Mouse (Mus musculus) limb, embryonic 11.5 days (tissue): ENCODE results near the gene Inpp5e. TPM values are rescaled to one million over a fixed set of nuclear protein-coding genes. Genes with fewer than 3 reads are reported as not detected.

Experiments
- ATAC-seq: fragments of 200-750 bp; cut with Nextera tagmentation; 2 replicates; pipeline ENCODE4 v1.8.0; 2017; ENCODE audit warnings: low read depth; ENCODE audit not compliant: insufficient number of reproducible peaks, low FRiP score, low TSS enrichment
- DNase-seq: peaks from one replicate; pipeline ENCODE4 v3.0.0-alpha.2; 2015; ENCODE audit warnings: low spot score
- H3K27ac ChIP-seq: fragments of 300-500 bp; sonication (generic); replicated peaks from 2 replicates; pipeline ENCODE4 v1.5.1; 2014; ENCODE audit warnings: low read depth, mild to moderate bottlenecking, low read length
- H3K27me3 ChIP-seq: fragments of 300-500 bp; sonication (generic); 2 replicates; pipeline ENCODE4 v1.6.1; 2014; ENCODE audit warnings: mild to moderate bottlenecking, low read length, mixed read lengths; ENCODE audit not compliant: control insufficient read depth, insufficient read depth
- H3K36me3 ChIP-seq: fragments of 300-500 bp; sonication (generic); 2 replicates; pipeline ENCODE4 v1.6.1; 2014; ENCODE audit warnings: mild to moderate bottlenecking, low read length, moderate library complexity, mixed read lengths; ENCODE audit not compliant: control insufficient read depth, insufficient read depth
- H3K4me1 ChIP-seq: fragments of 300-500 bp; sonication (generic); 2 replicates; pipeline ENCODE4 v1.6.1; 2014; ENCODE audit warnings: low read length, mixed read lengths; ENCODE audit not compliant: control insufficient read depth, insufficient read depth
- H3K4me2 ChIP-seq: fragments of 300-500 bp; sonication (generic); 2 replicates; pipeline ENCODE4 v1.6.1; 2014; ENCODE audit warnings: low read depth, mild to moderate bottlenecking, moderate library complexity; ENCODE audit not compliant: severe bottlenecking
- H3K4me3 ChIP-seq: fragments of 300-500 bp; sonication (generic); 2 replicates; pipeline ENCODE4 v1.5.1; 2014; ENCODE audit warnings: low read depth, low read length
- H3K9ac ChIP-seq: fragments of 300-500 bp; sonication (generic); 2 replicates; pipeline ENCODE4 v1.6.1; 2014; ENCODE audit warnings: mild to moderate bottlenecking, low read length
- H3K9me3 ChIP-seq: fragments of 300-500 bp; sonication (generic); 2 replicates; pipeline ENCODE4 v1.6.1; 2016; ENCODE audit warnings: low read length; ENCODE audit not compliant: control insufficient read depth
- WGBS: fragments of 180-500 bp; shearing (Covaris S2); extraction: QIAGEN DNeasy Blood & Tissue Kit; methylation state at CpG from one replicate; pipeline ENCODE4 v1.1.7; 2014; 5-methylcytosine and 5-hydroxymethylcytosine counted together
- polyA plus RNA-seq: library from polyadenylated mRNA; unstranded; fragments of >200 nt; fragmentation: Nextera tagmentation; extraction: Ambion mirVana; gene quantifications from 2 replicates; pipeline ENCODE4 v1.2.1, GENCODE M21; 2014

The Inpp5e gene
- polyA plus RNA-seq, 1 experiment from 2014 or later: 24.4 TPM

DNA sequence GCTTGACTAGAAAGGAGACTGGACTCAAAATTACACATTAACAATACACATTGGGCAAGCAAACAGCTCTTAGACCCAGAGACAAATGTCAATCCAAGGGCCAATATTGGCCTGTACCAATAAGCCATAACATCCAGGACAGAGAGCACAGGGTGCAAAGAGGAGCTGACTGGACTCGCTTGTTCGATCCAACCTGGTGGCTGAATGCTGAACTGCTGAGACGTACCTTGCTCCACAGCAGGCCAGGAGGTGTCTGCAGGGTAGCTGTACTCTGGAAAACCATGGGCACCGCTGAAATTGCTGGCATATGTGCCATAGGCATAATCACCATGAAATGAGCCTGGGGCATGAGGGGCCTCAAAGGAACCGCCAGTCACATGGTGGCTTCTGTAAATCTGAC lies 20.8 kb upstream of the Inpp5e start:
- Histone ChIP-seq H3K9me3 (no peaks in the 10 kb centered on the region), H3K27me3 (no peaks in the 10 kb centered on the region), H3K9ac (no peak overlapping the region), H3K4me2 (no peak overlapping the region), H3K36me3 (peaks cover 42% of the 10 kb centered on the region), H3K4me3 (no peak overlapping the region), H3K4me1 (no peaks in the 10 kb centered on the region), H3K27ac (no peak overlapping the region)
- WGBS: 93% methylated on average over 5 of the region's 5 CpGs
- DNase-seq (no peak), ATAC-seq (no peak)

DNA sequence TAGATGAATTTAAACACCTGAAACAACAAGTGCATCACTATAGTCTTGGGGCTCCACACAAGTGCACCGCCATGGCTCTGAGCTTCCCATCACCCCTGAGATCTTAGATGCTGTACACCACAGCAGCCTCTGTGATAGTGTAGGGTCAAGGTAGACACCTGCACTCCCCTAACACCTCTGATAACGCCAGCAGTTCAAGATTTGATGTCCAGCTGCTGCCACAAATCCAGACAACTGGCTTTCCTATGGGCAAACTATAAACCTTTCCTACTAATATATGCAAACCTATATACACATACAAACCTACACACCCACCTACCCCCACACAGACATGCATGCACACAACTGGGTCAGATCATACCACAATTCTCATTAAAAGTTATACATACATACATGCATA lies 15.5 kb upstream of the Inpp5e start:
- Histone ChIP-seq H3K4me2 (no peak overlapping the region), H3K4me3 (no peak overlapping the region), H3K27me3 (no peaks in the 10 kb centered on the region), H3K9me3 (no peaks in the 10 kb centered on the region), H3K4me1 (no peaks in the 10 kb centered on the region), H3K27ac (no peak overlapping the region), H3K36me3 (peaks cover 50% of the 10 kb centered on the region), H3K9ac (no peak overlapping the region)
- ATAC-seq: no peak
- 98% methylated on average over 2 of the region's 2 CpGs for WGBS
- no peak for DNase-seq

DNA sequence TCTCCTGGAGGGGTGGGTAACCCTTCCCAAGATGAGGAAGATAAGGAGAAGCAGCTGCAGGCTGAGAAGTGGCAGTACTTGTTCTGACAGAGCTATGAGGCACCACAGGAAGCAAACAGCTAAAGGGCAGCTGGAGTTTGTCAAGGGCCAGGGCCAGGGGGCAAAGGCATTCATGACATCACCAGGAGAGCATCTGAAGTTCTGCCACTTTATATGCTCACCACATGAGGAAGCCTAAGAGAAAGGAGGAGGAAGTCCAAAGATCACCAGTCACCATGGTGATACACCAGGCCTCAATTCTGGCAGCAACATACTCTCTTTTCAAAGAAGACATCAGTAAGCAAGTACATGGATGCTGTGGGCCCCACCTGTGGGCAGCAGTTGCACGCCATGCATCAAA lies 14.1 kb upstream of the Inpp5e start:
- Histone ChIP-seq H3K27me3 (no peaks in the 10 kb centered on the region), H3K4me2 (no peak overlapping the region), H3K9me3 (no peaks in the 10 kb centered on the region), H3K4me1 (no peaks in the 10 kb centered on the region), H3K27ac (no peak overlapping the region), H3K36me3 (peaks cover 43% of the 10 kb centered on the region), H3K4me3 (no peak overlapping the region), H3K9ac (no peak overlapping the region)
- DNase-seq (no peak), ATAC-seq (no peak)
- WGBS: 94% methylated on average over 1 of the region's 1 CpGs

DNA sequence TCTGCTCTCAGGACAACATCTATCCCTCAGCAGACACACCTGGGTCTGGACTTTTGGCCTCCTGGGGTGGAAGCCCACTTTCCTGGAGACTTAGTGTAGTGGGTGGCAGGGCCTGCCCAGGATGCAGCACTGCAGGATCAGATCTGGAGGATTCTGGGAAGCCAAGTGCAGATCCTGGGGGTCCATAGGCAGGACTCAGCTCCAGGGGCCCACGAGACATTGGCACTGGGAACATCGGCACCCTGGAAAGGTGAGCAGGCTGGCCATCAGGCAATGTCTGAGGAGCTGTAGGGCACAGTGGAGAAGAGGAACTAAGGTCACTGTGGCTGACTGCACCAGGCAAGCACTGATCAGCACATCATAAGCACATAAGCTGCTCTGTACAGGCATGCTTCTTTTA lies 13.0 kb upstream of the Inpp5e start:
- DNase-seq (no peak), ATAC-seq (no peak)
- Histone ChIP-seq H3K4me3 (no peak overlapping the region), H3K4me1 (no peaks in the 10 kb centered on the region), H3K9ac (no peak overlapping the region), H3K9me3 (no peaks in the 10 kb centered on the region), H3K36me3 (peaks cover 44% of the 10 kb centered on the region), H3K27ac (no peak overlapping the region), H3K4me2 (no peak overlapping the region), H3K27me3 (no peaks in the 10 kb centered on the region)
- 96% methylated on average over 2 of the region's 2 CpGs for WGBS

DNA sequence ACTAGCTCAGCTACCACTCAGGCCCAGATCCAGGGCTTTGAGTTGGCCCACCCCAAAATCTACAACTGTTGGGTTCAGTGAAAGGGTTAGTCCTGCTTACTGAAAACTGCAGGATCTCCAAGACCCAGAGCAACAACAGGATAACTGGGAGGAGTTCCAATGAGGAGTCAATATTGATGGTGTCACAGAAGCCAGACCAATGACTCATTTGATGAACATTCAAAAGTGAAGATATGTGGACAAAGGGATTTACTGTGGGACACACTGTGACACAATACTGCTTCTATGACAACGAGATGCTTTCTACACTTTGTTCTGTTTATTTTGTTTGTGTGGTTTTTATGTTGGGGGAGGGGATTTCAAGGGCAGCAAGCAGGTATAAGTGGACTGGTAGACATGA lies 9.1 kb upstream of the Inpp5e start:
- H3K36me3 ChIP-seq: peaks cover 35% of the 10 kb centered on the region
- no peak overlapping the region for H3K27ac ChIP-seq
- no peaks in the 10 kb centered on the region for H3K9me3 ChIP-seq
- H3K4me1 ChIP-seq: no peaks in the 10 kb centered on the region
- no peak overlapping the region for H3K4me2 ChIP-seq
- DNase-seq (no peak), ATAC-seq (no peak)
- no peaks in the 10 kb centered on the region for H3K27me3 ChIP-seq
- H3K9ac ChIP-seq: no peak overlapping the region
- 84% methylated on average over 1 of the region's 1 CpGs for WGBS
- H3K4me3 ChIP-seq: no peak overlapping the region

DNA sequence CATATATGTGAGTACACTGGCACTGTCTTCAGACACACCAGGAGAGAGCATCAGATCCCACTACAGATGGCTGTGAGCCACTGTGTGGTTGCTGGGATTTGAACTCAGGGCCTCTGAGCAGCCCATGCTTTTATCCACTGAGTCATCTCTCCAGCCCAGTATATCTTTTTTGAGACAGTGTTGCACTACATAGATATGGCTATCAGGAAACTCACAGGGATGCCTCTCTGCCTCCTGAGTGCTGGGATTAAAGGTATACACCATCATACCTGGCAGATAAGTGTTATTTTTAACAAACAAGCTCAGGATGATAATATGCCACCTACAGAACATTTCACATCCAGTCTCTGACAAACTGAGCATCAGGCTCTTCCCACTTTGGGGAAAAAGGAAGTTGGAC lies 8.1 kb upstream of the Inpp5e start:
- ATAC-seq (no peak), DNase-seq (no peak)
- H3K4me2 ChIP-seq: no peak overlapping the region
- H3K4me3 ChIP-seq: no peak overlapping the region
- H3K27me3 ChIP-seq: no peaks in the 10 kb centered on the region
- no peak overlapping the region for H3K9ac ChIP-seq
- H3K4me1 ChIP-seq: no peaks in the 10 kb centered on the region
- H3K27ac ChIP-seq: no peak overlapping the region
- no peaks in the 10 kb centered on the region for H3K9me3 ChIP-seq
- peaks cover 29% of the 10 kb centered on the region for H3K36me3 ChIP-seq

DNA sequence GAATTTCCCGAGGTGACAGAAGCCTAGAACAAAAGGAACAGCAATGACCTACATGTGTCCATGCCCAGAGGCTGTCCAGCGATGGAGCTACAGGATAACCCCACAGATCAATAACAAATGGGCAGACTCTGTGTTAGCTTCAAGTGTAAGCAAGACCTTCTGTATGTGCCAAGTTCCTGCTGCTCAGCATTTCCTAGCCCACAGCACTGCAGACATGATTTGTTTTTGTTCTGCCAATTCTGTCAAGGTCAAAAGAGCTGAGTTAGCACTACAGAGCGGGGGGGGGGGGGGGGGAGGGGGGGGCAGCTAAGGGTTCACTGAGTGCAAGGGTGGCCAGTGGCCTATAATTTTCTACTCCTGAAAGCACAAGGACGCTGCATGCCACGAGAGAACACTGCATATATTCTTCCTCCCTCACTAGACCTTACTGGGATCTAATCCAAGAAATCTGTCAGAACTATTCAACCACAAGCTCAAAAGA lies 2.0 kb upstream of the Inpp5e start:
- Histone ChIP-seq H3K4me3 (no peak overlapping the region), H3K4me1 (peaks cover 21% of the 10 kb centered on the region), H3K9ac (no peak overlapping the region), H3K9me3 (no peaks in the 10 kb centered on the region), H3K27ac (no peak overlapping the region), H3K36me3 (peaks cover 26% of the 10 kb centered on the region), H3K27me3 (no peaks in the 10 kb centered on the region), H3K4me2 (no peak overlapping the region)
- no peak for DNase-seq
- WGBS: 87% methylated on average over 4 of the region's 5 CpGs
- no peak for ATAC-seq

DNA sequence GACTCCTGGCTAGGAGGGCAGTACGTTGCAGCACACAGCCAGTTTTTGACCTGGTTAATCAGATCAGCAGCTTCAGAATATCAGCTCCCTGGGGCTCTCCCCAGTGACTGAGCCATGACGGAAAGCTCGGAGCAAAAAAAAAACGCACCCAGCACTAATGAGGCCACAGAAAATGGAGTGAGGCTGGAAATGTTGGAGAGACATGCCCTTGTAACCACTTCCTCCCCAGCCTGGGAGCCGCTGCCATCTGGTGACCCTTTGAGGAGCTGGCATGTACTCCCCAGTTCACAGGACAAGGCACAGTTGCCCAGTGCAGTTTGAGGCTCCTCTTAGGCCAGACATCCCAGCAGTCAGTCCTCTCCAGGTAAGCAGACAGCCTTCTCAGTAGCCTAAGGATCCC lies 1.1 kb upstream of the Inpp5e start:
- Histone ChIP-seq H3K4me2 (no peak overlapping the region), H3K4me3 (no peak overlapping the region), H3K4me1 (peaks cover 21% of the 10 kb centered on the region), H3K9ac (no peak overlapping the region), H3K9me3 (no peaks in the 10 kb centered on the region), H3K36me3 (peaks cover 24% of the 10 kb centered on the region), H3K27me3 (no peaks in the 10 kb centered on the region), H3K27ac (no peak overlapping the region)
- no peak for ATAC-seq
- no peak for DNase-seq
- WGBS: 77% methylated on average over 5 of the region's 5 CpGs

DNA sequence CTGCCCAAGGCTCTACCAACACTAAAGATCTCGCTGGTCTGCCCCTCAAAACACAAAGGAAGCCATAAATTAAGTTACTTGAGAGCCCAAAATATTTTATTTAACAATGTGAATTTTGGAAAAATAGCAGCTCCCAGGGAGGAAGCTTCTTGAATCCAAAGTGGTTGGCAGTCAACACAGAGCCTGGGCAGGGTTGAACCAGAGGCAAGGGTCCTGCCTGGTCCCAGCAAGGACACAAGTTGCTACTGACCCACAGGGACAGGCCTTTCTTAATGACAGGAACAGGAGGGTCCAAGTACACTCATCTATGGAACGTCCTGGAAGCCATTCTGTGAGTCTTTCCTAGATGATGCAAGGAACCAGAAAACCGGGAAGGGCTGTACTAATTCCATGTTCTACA lies 359 bp upstream of the Inpp5e start:
- no peak for DNase-seq
- WGBS: 59% methylated on average over 3 of the region's 3 CpGs
- H3K9me3 ChIP-seq: no peaks in the 10 kb centered on the region
- H3K27ac ChIP-seq: no peak overlapping the region
- peaks cover 21% of the 10 kb centered on the region for H3K4me1 ChIP-seq
- peak overlapping the region; percentile 94; the same call in 1 of the 2 replicates for H3K4me2 ChIP-seq
- peak overlapping the region; percentile 94 for H3K4me3 ChIP-seq
- H3K9ac ChIP-seq: peak overlapping the region; percentile 93; the same call in 1 of the 2 replicates
- peaks cover 22% of the 10 kb centered on the region for H3K36me3 ChIP-seq
- ATAC-seq: no peak
- no peaks in the 10 kb centered on the region for H3K27me3 ChIP-seq
